9 mouse cellular contexts compared by ENCODE assay signal in genomic region chr2:27418577-27419070, GRCm38 (mm10). TPM values are rescaled to one million over a fixed set of nuclear protein-coding genes. Genes with fewer than 3 reads are reported as not detected.
A peak's percentile ranks its signal among the peaks of the same experiment; 100 is the strongest.
DNase-seq lines count a peak whose midpoint lies in the region; ATAC-seq lines count a peak whose summit lies in the region.
"Had no signal": no experiment of that assay in that cellular context is flagged by ENCODE, and none has a peak within 500 bp of the region (broad histone marks: within the 10 kb centered on the region; RNA-seq: fewer than 3 reads in every experiment).

No protein-coding gene starts in this region.

- ATAC-seq in hindbrain, embryonic 13.5 days (ENCODE audit: low FRiP score) = no peak
- no peak for ATAC-seq in hindbrain, embryonic 14.5 days (ENCODE audit: low FRiP score)
- ATAC-seq in forebrain, embryonic 12.5 days (ENCODE audit: low FRiP score) = no peak

- no peak overlapping the region for H3K4me3 ChIP-seq in hindbrain, embryonic 13.5 days
- no peak overlapping the region for H3K4me3 ChIP-seq in hindbrain, embryonic 14.5 days (replicated peaks; ENCODE audit: low read length)
- H3K4me3 ChIP-seq in forebrain, embryonic 12.5 days (replicated peaks) = no peak overlapping the region

- H3K9ac ChIP-seq in hindbrain, embryonic 13.5 days = peak overlapping the region; percentile 46; the same call in 1 of the 2 replicates
- no peak overlapping the region for H3K9ac ChIP-seq in hindbrain, embryonic 14.5 days
- H3K9ac ChIP-seq in forebrain, embryonic 12.5 days = no peak overlapping the region

- H3K27ac ChIP-seq in hindbrain, embryonic 13.5 days = 0 out of 2 replicates have a peak overlapping the region, but pooled peaks have one; percentile 4
- no peak overlapping the region for H3K27ac ChIP-seq in hindbrain, embryonic 14.5 days
- no peak overlapping the region; the same call in 1 of the 2 replicates for H3K27ac ChIP-seq in forebrain, embryonic 12.5 days

- no peaks in the 10 kb centered on the region for H3K9me3 ChIP-seq in hindbrain, embryonic 13.5 days
- H3K9me3 ChIP-seq in hindbrain, embryonic 14.5 days (ENCODE audit: control insufficient read depth, low read length) = no peaks in the 10 kb centered on the region
- no peaks in the 10 kb centered on the region for H3K9me3 ChIP-seq in forebrain, embryonic 12.5 days

- H3K4me2 ChIP-seq in hindbrain, embryonic 13.5 days = no peak overlapping the region
- H3K4me2 ChIP-seq in hindbrain, embryonic 14.5 days (replicated peaks) = no peak overlapping the region
- H3K4me2 ChIP-seq in forebrain, embryonic 12.5 days = no peak overlapping the region

- peaks cover 94% of the 10 kb centered on the region for H3K4me1 ChIP-seq in hindbrain, embryonic 13.5 days (replicated peaks)
- peaks cover 67% of the 10 kb centered on the region for H3K4me1 ChIP-seq in hindbrain, embryonic 14.5 days (replicated peaks; ENCODE audit: control insufficient read depth, insufficient read depth, low read length)
- peaks cover 91% of the 10 kb centered on the region for H3K4me1 ChIP-seq in forebrain, embryonic 12.5 days

- H3K27me3 ChIP-seq in hindbrain, embryonic 13.5 days = no peaks in the 10 kb centered on the region
- no peaks in the 10 kb centered on the region for H3K27me3 ChIP-seq in hindbrain, embryonic 14.5 days (ENCODE audit: control insufficient read depth, insufficient read depth, low read length)
- H3K27me3 ChIP-seq in forebrain, embryonic 12.5 days = no peaks in the 10 kb centered on the region

- DNase-seq in hindbrain, embryonic 14.5 days (ENCODE audit: low spot score) = no peak
- DNase-seq in heart, adult 8-10 months (ENCODE audit: low spot score) = peak; percentile 40
- DNase-seq in kidney, postnatal 14 days = peak; percentile 62
- peak; percentile 70 to 85 for DNase-seq in lung, postnatal 4 days
- no peak for DNase-seq in ovary, postnatal 36 days (ENCODE audit: low spot score)
- no peak for DNase-seq in adrenal gland, postnatal 14 days
- DNase-seq: adrenal gland, adult 2 months had no signal

- H3K36me3 ChIP-seq in hindbrain, embryonic 13.5 days = no peaks in the 10 kb centered on the region
- H3K36me3 ChIP-seq in hindbrain, embryonic 14.5 days (replicated peaks; ENCODE audit: control insufficient read depth, insufficient read depth) = no peaks in the 10 kb centered on the region
- H3K36me3 ChIP-seq in forebrain, embryonic 12.5 days (replicated peaks) = no peaks in the 10 kb centered on the region

- WGBS in hindbrain, embryonic 13.5 days = 53% methylated on average over 6 of the region's 6 CpGs
- 50% methylated on average over 6 of the region's 6 CpGs for WGBS in hindbrain, embryonic 14.5 days
- WGBS in forebrain, embryonic 12.5 days = 68% methylated on average over 6 of the region's 6 CpGs

RNA-seq across cellular contexts. Expression of gene Vav2, which starts 8.2 kb away (rescaled TPM):
- polyA plus RNA-seq in hindbrain, embryonic 13.5 days (2015; fragmentation: Nextera tagmentation; extraction: Ambion mirVana) = 13.4 and 15.1 TPM in 2 replicates
- polyA plus RNA-seq in hindbrain, embryonic 14.5 days (2014; fragmentation: Nextera tagmentation; extraction: Ambion mirVana) = 15.0 and 16.0 TPM in 2 replicates
- 10 to 100 TPM in 3 of 4 experiments, 1 to 10 TPM in 1; 8.2 to 13.1 (median 12.1) TPM for total RNA-seq in heart, adult 8-10 months (2022)
- 21.7 and 28.3 TPM in 2 replicates for total RNA-seq in adrenal gland, postnatal 14 days (2021)
- polyA plus RNA-seq in forebrain, embryonic 12.5 days (2016; fragmentation: Nextera tagmentation; extraction: Ambion mirVana) = 15.0 and 17.2 TPM in 2 replicates

RNA-seq across cellular contexts. Expression of gene Brd3os, which starts 23.5 kb away (rescaled TPM):
- polyA plus RNA-seq in hindbrain, embryonic 13.5 days (2015; fragmentation: Nextera tagmentation; extraction: Ambion mirVana) = 35.5 and 35.8 TPM in 2 replicates
- polyA plus RNA-seq in hindbrain, embryonic 14.5 days (2014; fragmentation: Nextera tagmentation; extraction: Ambion mirVana) = 43.8 and 45.9 TPM in 2 replicates
- total RNA-seq in heart, adult 8-10 months (2022) = 1 to 10 TPM; 1.2 to 2.0 (median 1.9) TPM
- 5.0 and 7.9 TPM in 2 replicates for total RNA-seq in adrenal gland, postnatal 14 days (2021)
- 16.4 and 18.4 TPM in 2 replicates for polyA plus RNA-seq in forebrain, embryonic 12.5 days (2016; fragmentation: Nextera tagmentation; extraction: Ambion mirVana)

Comparison
In these comparisons a context has a peak if more than half of its experiments do, and no peak if none do; other contexts are left out.
1. DNase-seq: peak in heart, adult 8-10 months (single experiment), kidney, postnatal 14 days (single experiment) and lung, postnatal 4 days (2 of 2); none in hindbrain, embryonic 14.5 days (single experiment), ovary, postnatal 36 days (single experiment) and adrenal gland, postnatal 14 days (single experiment).